10 mouse cellular contexts compared by ENCODE assay signal in genomic region chr2:21269989-21270846, GRCm38 (mm10).
A peak's percentile ranks its signal among the peaks of the same experiment; 100 is the strongest.
DNase-seq lines count a peak whose midpoint lies in the region; ATAC-seq and TF ChIP-seq lines count a peak whose summit lies in the region.
"Had no signal": no experiment of that assay in that cellular context is flagged by ENCODE, and none has a peak within 500 bp of the region (broad histone marks: within the 10 kb centered on the region; RNA-seq: fewer than 3 reads in every experiment).

No protein-coding gene starts in this region.

- no peak for TF ChIP-seq CTCF in heart, postnatal 0 days (IDR thresholded peaks at IDR 0.05; ENCODE audit: low read depth)

- H3K4me2 ChIP-seq in hindbrain, embryonic 12.5 days (replicated peaks), result no peak overlapping the region
- no peak overlapping the region for H3K4me2 ChIP-seq in heart, postnatal 0 days (ENCODE audit: low read depth, low read length)
- H3K4me2 ChIP-seq: embryonic facial prominence, embryonic 13.5 days had no signal

- H3K27ac ChIP-seq in hindbrain, embryonic 12.5 days, result no peak overlapping the region
- H3K27ac ChIP-seq in hindbrain, embryonic 10.5 days, result no peak overlapping the region
- H3K27ac ChIP-seq in heart, postnatal 0 days (ENCODE audit: low read depth), result no peak overlapping the region
- H3K27ac ChIP-seq: embryonic facial prominence, embryonic 13.5 days had no signal

- peaks cover 11% of the 10 kb centered on the region for H3K4me1 ChIP-seq in hindbrain, embryonic 12.5 days
- peaks cover 16% of the 10 kb centered on the region for H3K4me1 ChIP-seq in hindbrain, embryonic 10.5 days (replicated peaks)
- 0 out of 2 replicates have a peak, but pooled peaks cover 4% of the 10 kb centered on the region for H3K4me1 ChIP-seq in heart, postnatal 0 days (ENCODE audit: control insufficient read depth, insufficient read depth)

- TF ChIP-seq EP300 in heart, postnatal 0 days (IDR thresholded peaks at IDR 0.05; ENCODE audit: low read depth), result no peak

- H3K36me3 ChIP-seq in hindbrain, embryonic 12.5 days, result no peaks in the 10 kb centered on the region
- no peaks in the 10 kb centered on the region for H3K36me3 ChIP-seq in hindbrain, embryonic 10.5 days
- H3K36me3 ChIP-seq in heart, postnatal 0 days (replicated peaks; ENCODE audit: control insufficient read depth, insufficient read depth, low read length), result no peaks in the 10 kb centered on the region
- H3K36me3 ChIP-seq: embryonic facial prominence, embryonic 13.5 days had no signal

- no peaks in the 10 kb centered on the region for H3K27me3 ChIP-seq in hindbrain, embryonic 12.5 days
- no peaks in the 10 kb centered on the region for H3K27me3 ChIP-seq in hindbrain, embryonic 10.5 days (ENCODE audit: insufficient read depth, poor library complexity, severe bottlenecking)
- H3K27me3 ChIP-seq in heart, postnatal 0 days (ENCODE audit: control insufficient read depth, insufficient read depth, low read length), result no peaks in the 10 kb centered on the region
- H3K27me3 ChIP-seq: embryonic facial prominence, embryonic 13.5 days had no signal

- WGBS in hindbrain, embryonic 12.5 days, result 74% methylated on average over 12 of the region's 12 CpGs
- 81% methylated on average over 12 of the region's 12 CpGs for WGBS in hindbrain, embryonic 10.5 days
- 53% methylated on average over 12 of the region's 12 CpGs for WGBS in heart, postnatal 0 days

- H3K9me3 ChIP-seq in hindbrain, embryonic 12.5 days (replicated peaks), result no peaks in the 10 kb centered on the region
- no peaks in the 10 kb centered on the region for H3K9me3 ChIP-seq in hindbrain, embryonic 10.5 days
- no peaks in the 10 kb centered on the region for H3K9me3 ChIP-seq in heart, postnatal 0 days (replicated peaks; ENCODE audit: control insufficient read depth, low read length)
- H3K9me3 ChIP-seq: embryonic facial prominence, embryonic 13.5 days had no signal

- no peak for DNase-seq in hindbrain, embryonic 10.5 days (ENCODE audit: low spot score)
- peak; percentile 56 for DNase-seq in cerebellum, adult 9-10 months
- DNase-seq in heart, postnatal 0 days (ENCODE audit: low spot score), result peak; percentile 31
- peak; percentile 32 for DNase-seq in lung, postnatal 10 days
- DNase-seq in thymus, postnatal 14 days, result no peak
- no peak for DNase-seq in gastrocnemius, postnatal 10 days
- no peak for DNase-seq in right cerebral cortex, postnatal 14 days
- DNase-seq: thymus, adult 18-20 months had no signal

- no peak overlapping the region for H3K9ac ChIP-seq in hindbrain, embryonic 12.5 days
- no peak overlapping the region for H3K9ac ChIP-seq in heart, postnatal 0 days (replicated peaks; ENCODE audit: low read depth, low read length)
- H3K9ac ChIP-seq: embryonic facial prominence, embryonic 13.5 days had no signal

- no peak overlapping the region for H3K4me3 ChIP-seq in hindbrain, embryonic 12.5 days
- no peak overlapping the region for H3K4me3 ChIP-seq in hindbrain, embryonic 10.5 days
- no peak overlapping the region for H3K4me3 ChIP-seq in heart, postnatal 0 days (ENCODE audit: low read depth, low read length)
- H3K4me3 ChIP-seq: embryonic facial prominence, embryonic 13.5 days had no signal

- peak; percentile 24; the same call in 1 of the 2 replicates for ATAC-seq in hindbrain, embryonic 12.5 days (ENCODE audit: low FRiP score)
- no peak for ATAC-seq in heart, postnatal 0 days (ENCODE audit: insufficient read depth, low read depth)

Comparison
In these comparisons a context has a peak if more than half of its experiments do, and no peak if none do; other contexts are left out.
1. DNase-seq: peak in cerebellum, adult 9-10 months (single experiment), heart, postnatal 0 days (single experiment) and lung, postnatal 10 days (single experiment); none in hindbrain, embryonic 10.5 days (single experiment), thymus, postnatal 14 days (single experiment), gastrocnemius, postnatal 10 days (single experiment) and right cerebral cortex, postnatal 14 days (single experiment).